Mouse (Mus musculus) ES-E14 (cell line): ENCODE results near the gene Phip.

ENCODE experiments used
- HCFC1 ChIP-seq: IDR thresholded peaks from 2 replicates; pipeline ENCODE4 v1.6.1; 2012; ENCODE audit warnings: low read length, inconsistent platforms, borderline replicate concordance; ENCODE audit not compliant: insufficient read depth
- ZC3H11A ChIP-seq: IDR thresholded peaks from 2 replicates; pipeline ENCODE4 v1.6.1; 2012; ENCODE audit warnings: low read depth, mild to moderate bottlenecking, inconsistent platforms, low read length, borderline replicate concordance

- no peak for TF ChIP-seq HCFC1
- no peak for TF ChIP-seq ZC3H11A
Measured at GRCm38 (mm10) chr9:82974187-82974861, 992 bp downstream of the Phip start.
